Mouse (Mus musculus): ENCODE measurements around the gene Zfp64. TPM values are rescaled to one million over a fixed set of nuclear protein-coding genes. Genes with fewer than 3 reads are reported as not detected.

Zfp64 gene
- total and polyA plus RNA-seq, 3 experiments = 20.0 to 37.0 (median 25.1) TPM

Other genes with a start within 250 kb of the Zfp64 start
- 18.4 and 18.9 TPM in 2 replicates for gene Atp9a, start 213.2 kb downstream of the Zfp64 start, total RNA-seq (2012; rRNA removed)
- gene Atp9a, start 213.2 kb downstream of the Zfp64 start, total RNA-seq (2014; rRNA removed) = 33.3 and 43.7 TPM in 2 replicates
- gene Atp9a, start 213.2 kb downstream of the Zfp64 start, polyA plus RNA-seq (2012; ENCODE audit: insufficient read length, low read depth) = 39.7 and 40.1 TPM in 2 replicates
- gene Sall4, start 187.6 kb downstream of the Zfp64 start, total RNA-seq (2012; rRNA removed) = not detected in 2 replicates
- gene Sall4, start 187.6 kb downstream of the Zfp64 start, total RNA-seq (2014; rRNA removed) = not detected in 2 replicates
- not detected in 2 replicates for gene Sall4, start 187.6 kb downstream of the Zfp64 start, polyA plus RNA-seq (2012; ENCODE audit: insufficient read length, low read depth)

Measured in CH12.LX (cell line).